Mouse (Mus musculus) cerebellum, adult 2 months (tissue): ENCODE measurements around the gene Tdrd9.

Source experiments
- CTCF ChIP-seq: fragments of 200-500 bp; IDR thresholded peaks from 2 replicates; pipeline ENCODE4 v1.5.1; 2011; ENCODE audit warnings: low read depth, mild to moderate bottlenecking, control low read depth, low read length, moderate library complexity, borderline replicate concordance; ENCODE audit not compliant: insufficient read depth
- POLR2A ChIP-seq: fragments of 200-500 bp; IDR thresholded peaks from 2 replicates; pipeline ENCODE4 v1.6.1; 2011; ENCODE audit warnings: low read length, control low read depth, borderline replicate concordance; ENCODE audit not compliant: insufficient read depth

DNA sequence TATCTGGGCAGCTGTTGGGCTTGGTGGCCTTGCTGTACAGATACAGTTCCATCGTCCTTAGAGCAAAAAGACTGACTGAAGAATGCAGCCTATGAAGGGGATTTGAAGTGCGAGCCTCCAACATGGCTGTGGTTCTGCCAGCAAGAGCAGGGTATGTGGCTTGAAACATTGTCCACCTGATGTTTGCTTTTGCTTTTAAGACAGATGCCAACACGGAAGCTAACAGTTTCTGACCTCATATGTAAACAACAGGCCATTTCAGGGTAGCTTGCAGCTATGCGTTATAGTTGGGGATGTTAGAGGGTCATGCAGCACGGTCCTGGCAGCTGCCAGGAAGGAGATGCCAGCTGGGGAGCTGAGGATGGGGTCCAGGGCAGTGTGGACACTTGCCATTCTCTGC lies 20.9 kb upstream of the Tdrd9 start:
- TF ChIP-seq POLR2A: no peak
- no peak for TF ChIP-seq CTCF
